Mouse (Mus musculus) intestine, embryonic 16.5 days (tissue): ENCODE results near the gene Olfr1375. TPM values are rescaled to one million over a fixed set of nuclear protein-coding genes. Genes with fewer than 3 reads are reported as not detected.
A peak's percentile ranks its signal among the peaks of the same experiment; 100 is the strongest.
"Not testable (repeated sequence)": the region's sequence is repeated elsewhere in the genome, so short reads cannot be mapped to it uniquely, and the experiment has no call there.

Experiments
- ATAC-seq: fragments of 200-750 bp; cut with Nextera tagmentation; 2 replicates; pipeline ENCODE4 v1.8.0; 2017; ENCODE audit warnings: moderate TSS enrichment, moderate library complexity
- H3K27ac ChIP-seq: fragments of 300-500 bp; sonication (generic); 2 replicates; pipeline ENCODE4 v1.5.1; 2014; ENCODE audit warnings: mild to moderate bottlenecking, low read length
- H3K27me3 ChIP-seq: fragments of 300-500 bp; sonication (generic); replicated peaks from 2 replicates; pipeline ENCODE4 v1.6.1; 2014; ENCODE audit warnings: low read length, control low read depth, mixed read lengths; ENCODE audit not compliant: control insufficient read depth, insufficient read depth
- H3K36me3 ChIP-seq: fragments of 300-500 bp; sonication (generic); 2 replicates; pipeline ENCODE4 v1.6.1; 2014; ENCODE audit warnings: low read length, control low read depth; ENCODE audit not compliant: control insufficient read depth, insufficient read depth
- H3K4me1 ChIP-seq: fragments of 300-500 bp; sonication (generic); 2 replicates; pipeline ENCODE4 v1.6.1; 2014; ENCODE audit warnings: low read length, control low read depth, mixed read lengths; ENCODE audit not compliant: control insufficient read depth, insufficient read depth
- H3K4me2 ChIP-seq: fragments of 300-500 bp; sonication (generic); 2 replicates; pipeline ENCODE4 v1.6.1; 2014; ENCODE audit warnings: low read depth, low read length, control low read depth
- H3K4me3 ChIP-seq: fragments of 300-500 bp; sonication (generic); 2 replicates; pipeline ENCODE4 v1.5.1; 2014; ENCODE audit warnings: mild to moderate bottlenecking, low read length
- H3K9ac ChIP-seq: fragments of 300-500 bp; sonication (generic); 2 replicates; pipeline ENCODE4 v1.6.1; 2014; ENCODE audit warnings: low read depth, low read length
- H3K9me3 ChIP-seq: fragments of 300-500 bp; sonication (generic); 2 replicates; pipeline ENCODE4 v1.6.1; 2016; ENCODE audit warnings: low read length, control low read depth; ENCODE audit not compliant: control insufficient read depth
- WGBS: fragments of 180-500 bp; shearing (Covaris S2); extraction: QIAGEN DNeasy Blood & Tissue Kit; methylation state at CpG from one replicate; pipeline ENCODE4 v1.1.7; 2014; 5-methylcytosine and 5-hydroxymethylcytosine counted together
- polyA plus RNA-seq: library from polyadenylated mRNA; unstranded; fragments of >200 nt; fragmentation: Nextera tagmentation; extraction: Ambion mirVana; gene quantifications from 2 replicates; pipeline ENCODE4 v1.2.1, GENCODE M21; 2015

Olfr1375 gene
- polyA plus RNA-seq, 1 experiment from 2014 or later: not detected

DNA sequence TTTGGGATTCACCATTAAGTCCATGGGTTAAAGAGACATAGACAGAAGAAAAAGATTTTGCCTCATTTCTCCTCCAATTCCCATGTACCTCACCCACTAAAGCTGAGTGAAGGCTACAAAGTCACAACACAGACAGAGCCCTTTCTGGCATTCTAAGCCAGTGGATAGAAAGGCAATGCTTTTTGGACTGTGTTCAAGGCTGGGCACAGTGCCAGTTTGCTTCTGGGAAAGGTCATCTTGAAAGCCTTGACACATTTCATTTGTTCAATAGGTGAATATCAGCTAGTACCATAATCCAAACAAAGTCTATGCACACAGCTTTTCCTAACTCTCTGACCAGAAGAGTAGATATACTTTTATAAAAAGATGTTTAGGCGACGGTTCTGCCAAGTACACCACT lies 12.0 kb upstream of the Olfr1375 start:
- 75% methylated on average over 2 of the region's 2 CpGs for WGBS
- no peaks in the 10 kb centered on the region for H3K4me1 ChIP-seq
- no peak overlapping the region for H3K27ac ChIP-seq
- H3K4me2 ChIP-seq: no peak overlapping the region
- no peaks in the 10 kb centered on the region for H3K36me3 ChIP-seq
- H3K9me3 ChIP-seq: no peaks in the 10 kb centered on the region
- ATAC-seq: no peak
- H3K4me3 ChIP-seq: no peak overlapping the region
- no peaks in the 10 kb centered on the region for H3K27me3 ChIP-seq
- no peak overlapping the region for H3K9ac ChIP-seq

DNA sequence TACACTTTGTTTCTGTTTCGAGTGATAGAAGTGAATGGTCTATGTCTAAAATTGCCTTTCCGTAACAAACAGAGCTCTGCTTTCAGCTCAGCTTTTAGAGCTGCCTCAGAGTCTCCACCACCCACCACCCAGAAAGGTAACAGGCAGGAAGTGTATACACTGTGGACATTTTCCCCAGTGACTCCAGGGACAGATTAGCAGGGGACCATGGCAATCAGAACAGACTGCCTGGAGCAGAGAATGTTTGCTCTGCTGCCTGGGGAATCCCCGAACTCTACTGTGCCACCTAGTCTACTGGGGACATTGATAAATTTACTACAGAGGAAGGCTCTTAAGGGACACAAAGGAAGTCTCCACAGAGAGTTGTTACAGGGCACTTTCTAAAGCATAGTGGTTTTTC lies 3.1 kb upstream of the Olfr1375 start:
- not testable (repeated sequence) for H3K4me1 ChIP-seq, H3K27me3 ChIP-seq, H3K4me3 ChIP-seq, H3K36me3 ChIP-seq, H3K4me2 ChIP-seq, ATAC-seq, H3K9me3 ChIP-seq, H3K27ac ChIP-seq, H3K9ac ChIP-seq
- WGBS: 59% methylated on average over 3 of the region's 3 CpGs

DNA sequence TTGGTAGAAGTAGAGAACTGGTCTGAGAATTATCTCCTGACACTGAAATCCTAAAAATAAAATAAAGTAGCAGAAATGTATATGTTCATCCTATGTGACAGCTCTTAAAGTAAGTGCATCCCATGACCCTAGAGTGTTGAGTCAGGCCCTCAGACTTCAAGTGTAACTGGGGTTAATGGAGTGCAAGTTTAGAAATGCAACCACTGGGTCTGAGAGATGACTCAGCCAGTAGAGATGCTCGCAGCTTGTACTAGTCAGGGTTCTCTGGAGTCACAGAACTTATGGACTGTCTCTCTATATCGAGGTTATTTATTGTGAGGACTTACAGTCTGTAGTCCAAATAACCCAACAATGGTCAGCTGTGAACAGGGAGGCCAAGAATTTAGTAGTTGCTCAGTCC lies 3.8 kb downstream of the Olfr1375 start:
- ATAC-seq: no peak
- Histone ChIP-seq H3K9ac (no peak overlapping the region), H3K4me2 (no peak overlapping the region), H3K36me3 (no peaks in the 10 kb centered on the region), H3K27me3 (no peaks in the 10 kb centered on the region), H3K9me3 (no peaks in the 10 kb centered on the region), H3K4me3 (no peak overlapping the region), H3K4me1 (no peaks in the 10 kb centered on the region), H3K27ac (no peak overlapping the region)
- 58% methylated on average over 2 of the region's 2 CpGs for WGBS

DNA sequence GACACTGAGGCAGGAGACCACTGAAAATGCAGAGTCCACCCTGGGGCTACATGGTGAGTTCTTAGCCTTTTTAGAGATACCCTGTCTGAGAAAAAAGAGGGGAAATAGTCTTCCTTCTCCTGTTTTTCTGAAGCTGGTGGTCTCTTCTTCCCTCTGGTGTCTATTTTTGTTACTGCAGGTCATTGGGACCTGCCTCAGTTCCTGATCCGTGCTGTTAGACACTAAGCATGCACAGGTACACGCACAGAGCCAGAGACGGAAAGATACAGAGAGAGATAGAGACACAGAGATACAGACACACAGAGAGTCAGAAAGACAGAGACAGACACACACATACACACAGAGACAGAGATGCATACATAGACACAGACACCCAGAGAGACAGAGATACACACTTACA lies 5.3 kb downstream of the Olfr1375 start:
- H3K4me2 ChIP-seq: no peak overlapping the region
- no peak overlapping the region for H3K9ac ChIP-seq
- no peak overlapping the region for H3K4me3 ChIP-seq
- WGBS: 53% methylated on average over 3 of the region's 3 CpGs
- H3K9me3 ChIP-seq: no peaks in the 10 kb centered on the region
- no peaks in the 10 kb centered on the region for H3K27me3 ChIP-seq
- H3K4me1 ChIP-seq: no peaks in the 10 kb centered on the region
- no peaks in the 10 kb centered on the region for H3K36me3 ChIP-seq
- no peak overlapping the region for H3K27ac ChIP-seq
- no peak for ATAC-seq

DNA sequence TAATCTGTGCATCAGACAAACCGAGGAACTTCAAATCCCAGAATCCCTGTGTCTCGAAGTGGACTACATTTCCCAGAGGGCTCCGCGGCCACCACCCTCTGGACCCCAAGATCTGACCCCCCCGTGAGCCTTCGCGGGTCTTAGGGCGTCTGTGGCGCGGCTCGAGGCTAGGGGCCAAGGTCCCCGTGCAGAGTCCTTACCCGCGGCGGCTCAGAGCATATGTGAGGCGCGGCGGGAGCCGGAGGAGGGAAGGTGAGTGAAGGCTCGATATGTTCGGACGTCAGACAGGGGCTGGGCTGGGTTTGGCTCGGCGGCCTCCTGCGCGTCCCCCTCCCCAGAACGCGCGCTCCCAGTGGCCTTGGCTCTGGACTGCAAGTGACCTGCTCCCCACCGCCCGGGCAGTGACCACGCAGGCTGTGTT lies 11.3 kb downstream of the Olfr1375 start, which contains the start of gene Zfp354a:
Zfp354a (plus strand) TSS at position 107 of the 421 bp plus-strand sequence.
- ATAC-seq: peak; percentile 97
- under 1% methylated on average over 32 of the region's 32 CpGs for WGBS

DNA sequence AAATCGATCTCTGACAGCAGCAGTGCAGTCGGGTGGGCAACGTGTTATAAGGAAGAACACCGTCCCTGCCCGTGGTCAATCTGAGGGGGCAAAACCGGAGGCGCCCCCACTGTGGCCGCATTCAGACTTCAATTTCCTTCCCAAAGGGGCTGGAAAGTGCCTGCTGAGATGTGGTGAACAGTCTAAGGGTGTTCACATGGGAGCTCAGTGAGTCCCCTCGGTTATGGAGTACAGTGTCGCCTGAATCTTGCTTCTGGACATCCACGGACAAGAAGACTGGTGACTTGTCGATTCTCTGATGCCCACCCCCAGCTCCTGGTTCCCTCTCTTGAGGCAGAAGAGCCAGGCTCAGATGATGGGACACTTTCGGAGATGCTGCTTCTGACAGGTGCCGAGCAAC lies 11.7 kb downstream of the Olfr1375 start:
- peak overlapping the region; percentile 89 for H3K9ac ChIP-seq
- WGBS: 15% methylated on average over 14 of the region's 14 CpGs
- peak; percentile 52 for ATAC-seq
- H3K36me3 ChIP-seq: no peaks in the 10 kb centered on the region; the same call in 1 of the 2 replicates
- peak overlapping the region; percentile 79 for H3K4me3 ChIP-seq
- H3K4me2 ChIP-seq: peak overlapping the region; percentile 86
- H3K27me3 ChIP-seq: no peaks in the 10 kb centered on the region
- H3K27ac ChIP-seq: peak overlapping the region; percentile 57; the same call in 1 of the 2 replicates
- no peaks in the 10 kb centered on the region for H3K4me1 ChIP-seq
- H3K9me3 ChIP-seq: no peaks in the 10 kb centered on the region

More for the DNA sequence above, 11.3 kb downstream of the Olfr1375 start, which contains the start of gene Zfp354a:
- H3K4me3 ChIP-seq: peak within 1 kb of the TSS; percentile 79
- H3K4me2 ChIP-seq: peak within 1 kb of the TSS; percentile 86
- H3K9me3 ChIP-seq: no peaks in the 10 kb centered on the region
- no peaks in the 10 kb centered on the region for H3K27me3 ChIP-seq
- peak within 1 kb of the TSS; percentile 57; the same call in 1 of the 2 replicates for H3K27ac ChIP-seq
- H3K4me1 ChIP-seq: no peaks in the 10 kb centered on the region
- H3K36me3 ChIP-seq: no peaks in the 10 kb centered on the region; the same call in 1 of the 2 replicates
- peak within 1 kb of the TSS; percentile 89 for H3K9ac ChIP-seq

DNA sequence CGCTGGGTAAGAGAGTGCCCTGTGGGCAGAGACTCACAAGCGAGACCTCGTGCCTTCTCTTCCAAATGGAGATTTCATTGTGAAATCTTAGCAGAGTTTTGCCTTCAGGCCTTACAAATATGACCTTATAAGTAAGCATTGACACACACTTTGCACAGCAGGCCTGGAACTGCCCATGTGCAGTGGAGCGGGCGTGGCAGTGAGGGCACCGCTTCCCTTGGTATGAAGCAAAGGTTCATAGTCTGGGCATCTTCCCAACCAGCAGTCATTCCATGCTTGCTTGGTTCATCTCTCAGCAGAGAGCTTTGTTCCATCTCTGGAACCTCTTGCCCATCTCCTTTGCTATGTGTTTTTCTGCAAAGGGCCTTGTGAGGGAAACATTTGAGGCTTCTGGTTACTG lies 13.1 kb downstream of the Olfr1375 start:
- Histone ChIP-seq H3K4me3 (no peak overlapping the region), H3K4me2 (no peak overlapping the region), H3K36me3 (no peaks in the 10 kb centered on the region; the same call in 1 of the 2 replicates), H3K4me1 (no peaks in the 10 kb centered on the region), H3K27ac (no peak overlapping the region), H3K27me3 (no peaks in the 10 kb centered on the region), H3K9ac (no peak overlapping the region), H3K9me3 (no peaks in the 10 kb centered on the region)
- 93% methylated on average over 6 of the region's 6 CpGs for WGBS
- ATAC-seq: no peak

DNA sequence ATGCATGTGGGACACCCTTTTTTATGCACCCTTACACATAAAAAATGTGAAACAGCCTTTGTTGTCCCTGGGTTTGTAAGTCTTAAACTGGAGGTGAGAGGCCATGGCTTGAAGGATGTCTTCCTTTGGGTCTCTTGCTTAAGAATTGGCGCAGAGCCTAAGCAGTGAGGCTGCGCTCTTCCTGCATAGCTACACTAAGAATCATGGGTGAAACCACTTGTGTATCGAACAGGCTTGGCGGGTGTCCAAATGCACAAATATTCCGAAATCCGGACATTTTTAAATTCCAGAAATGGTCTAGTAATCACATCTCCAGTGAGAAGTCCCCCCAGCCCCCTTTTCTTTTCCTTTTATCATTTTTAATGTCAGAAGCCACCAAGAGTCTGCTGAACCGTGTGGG lies 15.4 kb downstream of the Olfr1375 start:
- ATAC-seq: no peak
- Histone ChIP-seq H3K4me1 (no peaks in the 10 kb centered on the region), H3K9me3 (no peaks in the 10 kb centered on the region), H3K4me3 (no peak overlapping the region), H3K36me3 (peaks cover 3% of the 10 kb centered on the region; the same call in 1 of the 2 replicates), H3K9ac (no peak overlapping the region), H3K27ac (no peak overlapping the region), H3K27me3 (no peaks in the 10 kb centered on the region), H3K4me2 (no peak overlapping the region)
- 66% methylated on average over 7 of the region's 7 CpGs for WGBS

DNA sequence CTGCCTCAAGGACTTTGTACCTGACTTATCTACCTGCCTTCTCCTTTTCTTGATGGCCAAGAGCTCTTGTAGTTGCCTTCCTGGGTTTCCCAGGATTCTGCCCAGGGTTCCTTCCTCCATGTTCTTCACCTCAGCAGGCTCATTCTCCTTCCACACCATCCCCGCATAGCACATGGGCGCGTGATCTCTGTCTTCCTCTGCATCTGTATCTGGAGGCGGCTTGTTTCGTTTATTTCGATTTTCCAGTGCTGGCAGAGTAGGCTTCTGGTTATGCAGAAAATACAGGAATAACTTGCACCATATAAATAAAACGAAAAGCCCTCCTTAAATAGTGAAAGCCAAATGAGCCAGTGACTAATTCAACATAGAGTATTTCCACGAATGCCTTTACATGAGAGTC lies 15.9 kb downstream of the Olfr1375 start:
- no peaks in the 10 kb centered on the region for H3K4me1 ChIP-seq
- no peaks in the 10 kb centered on the region for H3K27me3 ChIP-seq
- H3K4me2 ChIP-seq: no peak overlapping the region
- no peaks in the 10 kb centered on the region for H3K9me3 ChIP-seq
- H3K27ac ChIP-seq: no peak overlapping the region
- no peak overlapping the region for H3K9ac ChIP-seq
- H3K36me3 ChIP-seq: peaks cover 3% of the 10 kb centered on the region; the same call in 1 of the 2 replicates
- H3K4me3 ChIP-seq: no peak overlapping the region
- WGBS: 95% methylated on average over 8 of the region's 8 CpGs
- no peak for ATAC-seq

DNA sequence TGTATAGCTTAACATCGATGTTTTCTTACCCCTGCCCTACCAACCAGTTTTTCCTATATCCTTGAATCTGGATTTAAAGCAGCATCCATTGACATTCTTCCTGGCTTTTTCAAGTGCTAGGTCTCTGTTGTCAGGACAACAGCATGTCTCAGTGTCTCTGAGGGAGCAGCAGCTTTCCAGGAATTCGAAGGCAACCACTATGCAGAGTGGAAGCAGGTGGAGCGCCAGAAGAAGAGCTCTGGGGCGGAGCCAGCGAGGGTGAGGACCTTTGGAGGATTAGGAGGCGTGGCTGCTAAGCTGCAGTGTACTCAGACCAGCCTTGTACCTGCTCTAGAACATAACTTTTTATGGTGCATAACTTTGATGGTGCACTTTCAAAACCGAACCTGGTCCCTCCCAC lies 36.6 kb downstream of the Olfr1375 start:
- H3K4me2 ChIP-seq: no peak overlapping the region
- H3K27me3 ChIP-seq: no peaks in the 10 kb centered on the region
- H3K36me3 ChIP-seq: no peaks in the 10 kb centered on the region
- H3K4me3 ChIP-seq: no peak overlapping the region
- H3K9me3 ChIP-seq: no peaks in the 10 kb centered on the region
- H3K27ac ChIP-seq: no peak overlapping the region
- no peak; the same call in 1 of the 2 replicates for ATAC-seq
- no peak overlapping the region for H3K9ac ChIP-seq
- 45% methylated on average over 7 of the region's 7 CpGs for WGBS
- no peaks in the 10 kb centered on the region for H3K4me1 ChIP-seq
